Mouse (Mus musculus) kidney, embryonic 16.5 days (tissue): ENCODE results near the gene Cep57l1. TPM values are rescaled to one million over a fixed set of nuclear protein-coding genes. Genes with fewer than 3 reads are reported as not detected.
"Not testable (repeated sequence)": the region's sequence is repeated elsewhere in the genome, so short reads cannot be mapped to it uniquely, and the experiment has no call there.

Experiments
- ATAC-seq: fragments of 200-750 bp; cut with Nextera tagmentation; 2 replicates; pipeline ENCODE4 v1.8.0; 2017; ENCODE audit warnings: moderate TSS enrichment; ENCODE audit not compliant: low FRiP score, low TSS enrichment
- H3K27ac ChIP-seq: fragments of 300-500 bp; sonication (generic); 2 replicates; pipeline ENCODE4 v1.5.1; 2014; ENCODE audit warnings: low read length
- H3K27me3 ChIP-seq: fragments of 300-500 bp; sonication (generic); 2 replicates; pipeline ENCODE4 v1.6.1; 2014; ENCODE audit warnings: low read length, control low read depth, mixed read lengths; ENCODE audit not compliant: insufficient read depth
- H3K36me3 ChIP-seq: fragments of 300-500 bp; sonication (generic); 2 replicates; pipeline ENCODE4 v1.6.1; 2014; ENCODE audit warnings: low read length, control low read depth, mixed read lengths; ENCODE audit not compliant: insufficient read depth
- H3K4me1 ChIP-seq: fragments of 300-500 bp; sonication (generic); 2 replicates; pipeline ENCODE4 v1.6.1; 2014; ENCODE audit warnings: low read length, control low read depth, mixed read lengths; ENCODE audit not compliant: insufficient read depth
- H3K4me2 ChIP-seq: fragments of 300-500 bp; sonication (generic); replicated peaks from 2 replicates; pipeline ENCODE4 v1.6.1; 2014; ENCODE audit warnings: low read depth, low read length
- H3K4me3 ChIP-seq: fragments of 300-500 bp; sonication (generic); 2 replicates; pipeline ENCODE4 v1.5.1; 2014; ENCODE audit warnings: mild to moderate bottlenecking, low read length
- H3K9ac ChIP-seq: fragments of 300-500 bp; sonication (generic); replicated peaks from 2 replicates; pipeline ENCODE4 v1.6.1; 2014; ENCODE audit warnings: low read length
- H3K9me3 ChIP-seq: fragments of 300-500 bp; sonication (generic); 2 replicates; pipeline ENCODE4 v1.6.1; 2016; ENCODE audit warnings: low read length, control low read depth
- WGBS: fragments of 180-500 bp; shearing (Covaris S2); extraction: QIAGEN DNeasy Blood & Tissue Kit; methylation state at CpG from one replicate; pipeline ENCODE4 v1.1.7; 2014; 5-methylcytosine and 5-hydroxymethylcytosine counted together
- polyA plus RNA-seq: library from polyadenylated mRNA; unstranded; fragments of >200 nt; fragmentation: Nextera tagmentation; extraction: Ambion mirVana; gene quantifications from 2 replicates; pipeline ENCODE4 v1.2.1, GENCODE M21; 2015

Cep57l1 gene
- polyA plus RNA-seq, 1 experiment from 2014 or later = 24.2 TPM

GRCm38 (mm10) chr10:41819307-41819706 is 9.6 kb upstream of the Cep57l1 start:
- 86% methylated on average over 3 of the region's 3 CpGs for WGBS
- no peak overlapping the region for H3K4me2 ChIP-seq

DNA sequence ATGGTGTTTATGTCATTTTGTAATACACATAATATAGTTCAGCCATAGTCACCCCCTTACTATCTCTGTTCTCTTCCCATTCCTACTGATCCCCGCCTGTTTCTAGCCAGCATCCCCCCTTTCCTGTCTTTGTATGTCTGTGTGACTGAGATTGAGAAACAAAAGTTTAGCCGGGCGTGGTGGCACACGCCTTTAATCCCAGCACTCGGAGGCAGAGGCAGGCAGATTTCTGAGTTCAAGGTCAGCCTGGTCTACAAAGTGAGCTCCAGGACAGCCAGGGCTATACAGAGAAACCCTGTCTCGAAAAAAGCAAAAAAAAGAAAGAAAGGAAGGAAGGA is 9.0 kb upstream of the Cep57l1 start:
- not testable (repeated sequence) for H3K36me3 ChIP-seq, H3K4me3 ChIP-seq, ATAC-seq, H3K9ac ChIP-seq, H3K27ac ChIP-seq, H3K4me2 ChIP-seq, H3K4me1 ChIP-seq, H3K27me3 ChIP-seq, H3K9me3 ChIP-seq
- 86% methylated on average over 6 of the region's 6 CpGs for WGBS

More at GRCm38 (mm10) chr10:41819307-41819706, 9.6 kb upstream of the Cep57l1 start:
- no peak overlapping the region for H3K27ac ChIP-seq
- no peaks in the 10 kb centered on the region for H3K9me3 ChIP-seq
- H3K4me3 ChIP-seq = no peak overlapping the region
- no peaks in the 10 kb centered on the region for H3K27me3 ChIP-seq
- peaks cover 3% of the 10 kb centered on the region; the same call in 1 of the 2 replicates for H3K4me1 ChIP-seq
- no peaks in the 10 kb centered on the region for H3K36me3 ChIP-seq
- no peak for ATAC-seq
- H3K9ac ChIP-seq = no peak overlapping the region

GRCm38 (mm10) chr10:41818036-41818732 is 8.5 kb upstream of the Cep57l1 start:
- H3K36me3 ChIP-seq = no peaks in the 10 kb centered on the region
- WGBS = 87% methylated on average over 8 of the region's 8 CpGs
- no peaks in the 10 kb centered on the region for H3K27me3 ChIP-seq
- H3K9ac ChIP-seq = no peak overlapping the region
- H3K4me3 ChIP-seq = no peak overlapping the region
- no peak for ATAC-seq
- no peak overlapping the region for H3K27ac ChIP-seq
- no peak overlapping the region for H3K4me2 ChIP-seq
- no peaks in the 10 kb centered on the region for H3K9me3 ChIP-seq
- peaks cover 11% of the 10 kb centered on the region for H3K4me1 ChIP-seq

GRCm38 (mm10) chr10:41816516-41816915 is 6.8 kb upstream of the Cep57l1 start:
- H3K27ac ChIP-seq = no peak overlapping the region
- 85% methylated on average over 5 of the region's 5 CpGs for WGBS
- H3K4me1 ChIP-seq = peaks cover 25% of the 10 kb centered on the region
- no peaks in the 10 kb centered on the region for H3K27me3 ChIP-seq
- no peaks in the 10 kb centered on the region for H3K9me3 ChIP-seq
- H3K9ac ChIP-seq = no peak overlapping the region
- H3K4me2 ChIP-seq = no peak overlapping the region
- H3K36me3 ChIP-seq = no peaks in the 10 kb centered on the region
- H3K4me3 ChIP-seq = no peak overlapping the region
- ATAC-seq = no peak

- Histone ChIP-seq H3K9ac (no peak overlapping the region), H3K4me1 (peaks cover 27% of the 10 kb centered on the region), H3K27me3 (no peaks in the 10 kb centered on the region), H3K4me3 (no peak overlapping the region), H3K9me3 (no peaks in the 10 kb centered on the region), H3K27ac (no peak overlapping the region), H3K4me2 (no peak overlapping the region), H3K36me3 (no peaks in the 10 kb centered on the region)
- WGBS = 75% methylated on average over 6 of the region's 6 CpGs
- ATAC-seq = no peak
Observed at GRCm38 (mm10) chr10:41814305-41814853, 4.7 kb upstream of the Cep57l1 start.

DNA sequence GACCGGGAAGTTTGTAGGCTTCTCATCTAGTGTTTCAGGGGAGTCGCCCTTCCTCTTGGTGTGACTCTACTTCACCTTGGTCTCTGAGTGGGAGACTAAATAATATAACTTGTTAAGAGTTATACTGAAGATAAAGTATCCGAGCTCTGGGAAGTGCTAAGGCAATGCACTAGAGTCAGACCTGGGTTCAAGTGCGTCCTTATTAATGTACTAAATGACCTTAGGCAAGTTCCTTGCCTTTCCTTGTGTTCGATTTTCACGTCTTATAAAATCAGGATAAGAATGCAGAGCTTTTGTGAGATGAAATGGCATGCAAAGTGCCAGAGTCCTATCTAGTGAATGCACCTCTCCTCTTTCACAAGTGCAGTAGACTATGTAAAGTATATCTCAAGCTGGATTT is 2.9 kb upstream of the Cep57l1 start:
- Histone ChIP-seq H3K9me3 (peaks cover 4% of the 10 kb centered on the region; the same call in 1 of the 2 replicates), H3K27ac (no peak overlapping the region), H3K27me3 (no peaks in the 10 kb centered on the region), H3K9ac (peak overlapping the region; percentile 26; the same call in 1 of the 2 replicates), H3K4me1 (peaks cover 30% of the 10 kb centered on the region), H3K4me2 (peak overlapping the region; percentile 51), H3K36me3 (no peaks in the 10 kb centered on the region), H3K4me3 (peak overlapping the region; percentile 32)
- ATAC-seq = no peak
- 55% methylated on average over 6 of the region's 6 CpGs for WGBS

GRCm38 (mm10) chr10:41810564-41811455 is 1.1 kb upstream of the Cep57l1 start:
- peak overlapping the region; percentile 96 for H3K27ac ChIP-seq
- under 1% methylated on average over 36 of the region's 36 CpGs for WGBS
- peak overlapping the region; percentile 95 for H3K4me2 ChIP-seq
- no peak for ATAC-seq
- H3K4me1 ChIP-seq = peaks cover 30% of the 10 kb centered on the region
- peak overlapping the region; percentile 86 for H3K9ac ChIP-seq
- no peaks in the 10 kb centered on the region for H3K36me3 ChIP-seq
- no peaks in the 10 kb centered on the region for H3K27me3 ChIP-seq
- H3K9me3 ChIP-seq = peaks cover 4% of the 10 kb centered on the region; the same call in 1 of the 2 replicates
- H3K4me3 ChIP-seq = peak overlapping the region; percentile 77

DNA sequence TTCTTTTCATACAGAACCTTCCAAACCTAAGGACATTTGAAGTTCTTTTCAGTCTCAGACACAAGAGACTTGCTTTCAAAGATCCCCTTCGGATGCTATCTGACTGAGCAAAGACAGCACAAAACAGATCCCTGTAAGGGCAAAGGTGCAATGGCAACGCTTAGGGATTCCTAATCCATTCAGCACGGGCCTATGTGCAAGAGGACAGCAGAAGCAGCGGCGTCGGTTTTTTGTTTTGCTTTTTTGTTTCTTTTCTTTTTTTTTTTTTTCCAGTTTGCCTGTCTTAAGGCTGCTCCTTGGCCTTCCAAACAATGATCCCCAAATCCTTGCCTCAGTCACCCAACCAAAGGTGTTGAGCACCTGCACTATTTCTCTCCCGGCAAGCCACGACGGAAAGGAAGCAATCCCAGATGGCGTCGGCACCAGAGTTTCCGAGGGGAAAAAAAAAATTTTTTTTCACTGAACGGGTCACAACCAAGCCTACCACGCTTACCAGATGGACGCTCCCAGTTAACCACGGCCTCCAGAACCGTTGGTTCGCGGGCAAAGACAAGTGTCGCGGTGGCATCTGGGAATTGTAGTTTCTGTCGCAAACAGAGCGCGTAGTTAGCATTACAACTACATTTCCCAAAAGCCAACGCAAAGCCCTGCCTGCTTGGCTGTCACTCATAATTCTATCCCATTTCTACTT is 446 bp downstream of the Cep57l1 start:
- H3K4me2 ChIP-seq = peak overlapping the region; percentile 95
- 2% methylated on average over 25 of the region's 25 CpGs for WGBS
- peak overlapping the region; percentile 86 for H3K9ac ChIP-seq
- H3K36me3 ChIP-seq = no peaks in the 10 kb centered on the region
- ATAC-seq = peak; percentile 75
- H3K27ac ChIP-seq = peak overlapping the region; percentile 96
- no peaks in the 10 kb centered on the region for H3K27me3 ChIP-seq
- peaks cover 4% of the 10 kb centered on the region; the same call in 1 of the 2 replicates for H3K9me3 ChIP-seq
- H3K4me1 ChIP-seq = peaks cover 25% of the 10 kb centered on the region
- H3K4me3 ChIP-seq = peak overlapping the region; percentile 77

- Histone ChIP-seq H3K4me2 (no peak overlapping the region), H3K4me1 (peaks cover 3% of the 10 kb centered on the region; the same call in 1 of the 2 replicates), H3K27ac (no peak overlapping the region), H3K9ac (no peak overlapping the region), H3K27me3 (no peaks in the 10 kb centered on the region), H3K4me3 (no peak overlapping the region), H3K36me3 (peaks cover 17% of the 10 kb centered on the region), H3K9me3 (peaks cover 15% of the 10 kb centered on the region)
- WGBS = 62% methylated on average over 2 of the region's 2 CpGs
- no peak for ATAC-seq
Observed at GRCm38 (mm10) chr10:41805729-41806355, 3.8 kb downstream of the Cep57l1 start.
